Mouse (Mus musculus): ENCODE measurements around the gene Map3k13.
A peak's percentile ranks its signal among the peaks of the same experiment; 100 is the strongest.
"Not testable (repeated sequence)": the region's sequence is repeated elsewhere in the genome, so short reads cannot be mapped to it uniquely, and the experiment has no call there.

Map3k13 gene

DNA sequence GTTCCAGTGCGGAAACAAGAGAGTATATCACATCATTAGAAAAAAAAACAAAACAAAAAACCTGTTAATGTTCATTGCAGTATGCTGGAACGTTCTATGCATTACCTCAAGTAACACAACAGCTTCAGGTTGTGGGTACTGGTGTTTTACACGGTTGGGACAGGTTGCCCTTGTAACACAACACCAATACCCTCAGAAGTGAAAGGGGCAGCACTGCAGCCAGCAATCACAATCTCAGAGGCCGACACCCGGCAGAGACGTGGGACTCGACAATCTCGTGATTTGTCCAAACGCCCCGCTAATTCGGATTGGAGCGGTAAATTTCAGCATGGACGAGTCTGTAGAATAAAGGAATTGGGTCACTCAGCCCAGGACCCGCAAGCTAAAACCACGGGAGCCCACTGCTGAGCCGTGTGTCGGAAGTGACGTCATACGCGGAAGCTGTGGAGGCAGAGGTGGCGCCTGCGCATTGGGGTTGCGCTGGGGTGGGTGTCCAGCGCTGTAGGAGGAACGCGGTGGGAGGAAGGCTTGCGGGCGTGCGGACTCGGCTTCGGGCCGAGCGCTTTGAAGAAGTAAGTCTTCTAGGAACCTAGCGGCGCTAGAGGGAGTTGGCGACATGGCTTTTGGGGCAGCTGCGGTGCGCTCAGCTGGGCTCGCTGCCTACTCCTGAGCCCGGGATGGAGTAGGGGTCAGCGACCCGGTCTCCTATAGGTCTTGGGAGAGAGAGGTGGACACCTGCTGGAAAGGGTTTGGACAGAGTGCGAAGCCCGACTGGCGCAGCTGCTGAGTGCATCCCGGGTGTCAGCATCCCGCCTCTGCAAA, at the start of gene Map3k13:
TSS of gene Map3k13 (plus strand) at position 472 of the 822 bp plus-strand sequence.
- DNase-seq (ENCODE audit: low spot score), result peak; percentile 91

DNA sequence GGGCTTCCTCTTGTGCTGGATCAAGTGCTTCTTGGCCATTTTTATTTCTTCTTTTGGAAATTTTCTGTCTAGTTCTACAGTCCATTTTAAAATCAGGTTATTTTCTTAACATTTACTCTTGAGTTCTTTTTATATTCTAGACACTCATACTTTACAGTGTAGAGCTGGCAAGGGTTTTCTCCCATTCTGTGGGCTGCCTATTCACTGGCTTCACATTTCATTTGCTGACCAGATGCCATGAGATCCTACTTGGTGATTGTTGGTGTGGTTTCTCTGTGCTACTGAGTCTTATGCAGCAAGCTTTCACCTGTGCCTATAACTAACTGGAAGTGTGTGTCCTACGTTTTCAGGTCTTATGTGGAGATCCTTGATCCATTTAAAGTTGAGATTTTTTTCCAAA, 35.7 kb upstream of the Map3k13 start:
- no peak for DNase-seq (ENCODE audit: low spot score)

GRCm38 (mm10) chr16:21768255-21768654, 25.9 kb upstream of the Map3k13 start:
- DNase-seq (ENCODE audit: low spot score), result no peak

DNA sequence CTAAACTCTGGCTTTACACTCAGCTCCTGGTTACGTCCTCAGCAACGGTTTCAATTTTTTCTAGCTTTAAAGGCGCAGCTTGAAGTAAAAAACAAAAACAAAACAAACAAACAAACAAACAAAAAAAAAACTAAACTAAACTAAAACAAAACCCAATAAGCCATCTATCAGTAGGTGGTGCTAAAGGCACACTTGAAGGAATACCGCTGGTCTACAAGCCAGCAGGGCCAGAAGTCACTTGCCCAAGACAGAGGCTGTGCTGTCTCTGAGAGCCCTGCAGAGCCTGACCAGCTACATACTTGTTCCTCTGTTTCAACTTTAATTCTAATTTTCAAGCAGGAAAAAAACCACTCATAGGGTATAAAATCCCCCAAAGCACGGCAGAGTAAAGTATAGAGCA, 24.5 kb upstream of the Map3k13 start:
- DNase-seq (ENCODE audit: low spot score), result no peak

DNA sequence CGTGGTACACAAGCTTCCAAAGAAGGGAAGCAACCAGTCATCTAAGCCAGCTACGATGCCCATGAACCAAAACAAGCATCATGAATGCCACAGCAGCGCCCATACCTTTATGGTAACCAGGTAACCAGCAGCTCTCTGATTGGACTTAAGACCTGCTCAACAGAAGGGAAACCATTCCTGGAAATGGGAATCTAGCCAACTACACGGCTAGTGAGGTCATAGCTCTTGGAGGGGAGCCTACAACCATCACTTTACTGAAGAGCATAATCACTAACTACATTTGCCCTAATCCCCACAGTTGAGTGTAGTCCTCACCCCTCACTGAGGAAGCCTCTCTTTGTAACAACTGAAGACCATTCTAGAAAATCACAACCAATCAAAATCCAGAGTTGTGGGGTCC, 19.4 kb upstream of the Map3k13 start:
- no peak for DNase-seq (ENCODE audit: low spot score)

GRCm38 (mm10) chr16:21778293-21778866, 15.8 kb upstream of the Map3k13 start:
- no peak for DNase-seq (ENCODE audit: low spot score)

DNA sequence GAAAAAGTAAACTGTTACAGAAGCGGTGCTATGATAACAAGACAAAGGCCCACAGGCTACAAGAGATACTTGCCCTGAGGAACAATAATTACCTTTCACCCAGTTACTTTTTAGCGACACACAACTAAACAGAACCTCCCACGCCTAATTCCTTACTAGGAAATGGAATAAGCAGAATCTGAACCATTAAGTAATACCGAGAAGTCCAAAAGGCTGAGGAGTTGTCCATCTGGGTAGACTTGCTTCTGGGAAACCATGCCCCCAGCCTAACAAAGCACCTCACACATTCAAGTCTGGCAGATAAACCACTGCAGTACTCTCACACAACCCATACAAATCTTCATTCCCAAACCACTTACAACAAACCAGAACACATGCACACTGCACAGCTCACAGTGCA, 15.0 kb upstream of the Map3k13 start:
- DNase-seq (ENCODE audit: low spot score), result no peak

- DNase-seq (ENCODE audit: low spot score), result no peak
Observed at GRCm38 (mm10) chr16:21781277-21781676, 12.9 kb upstream of the Map3k13 start.

DNA sequence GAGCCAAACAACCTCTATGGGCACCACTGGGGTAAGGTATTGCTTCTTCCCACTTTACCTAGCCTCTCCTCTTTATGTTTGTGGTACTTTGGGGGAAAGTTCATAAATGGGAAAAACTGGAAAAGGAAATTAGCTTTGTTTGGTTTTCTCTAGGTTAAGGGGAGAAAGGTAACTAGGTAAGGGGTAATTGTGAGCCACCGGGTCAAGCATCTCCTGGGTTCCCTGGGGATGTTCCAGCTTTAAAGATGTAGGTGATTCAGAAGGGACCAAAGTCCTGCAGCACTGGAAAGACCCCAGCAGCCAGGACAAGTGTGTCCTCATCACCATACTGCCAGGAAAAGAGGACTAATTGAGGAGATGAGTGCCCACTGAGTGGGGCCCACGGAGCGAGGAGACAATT, 12.3 kb upstream of the Map3k13 start:
- no peak for DNase-seq (ENCODE audit: low spot score)

- no peak for DNase-seq (ENCODE audit: low spot score)
Observed at GRCm38 (mm10) chr16:21782807-21783206, 11.3 kb upstream of the Map3k13 start.

DNA sequence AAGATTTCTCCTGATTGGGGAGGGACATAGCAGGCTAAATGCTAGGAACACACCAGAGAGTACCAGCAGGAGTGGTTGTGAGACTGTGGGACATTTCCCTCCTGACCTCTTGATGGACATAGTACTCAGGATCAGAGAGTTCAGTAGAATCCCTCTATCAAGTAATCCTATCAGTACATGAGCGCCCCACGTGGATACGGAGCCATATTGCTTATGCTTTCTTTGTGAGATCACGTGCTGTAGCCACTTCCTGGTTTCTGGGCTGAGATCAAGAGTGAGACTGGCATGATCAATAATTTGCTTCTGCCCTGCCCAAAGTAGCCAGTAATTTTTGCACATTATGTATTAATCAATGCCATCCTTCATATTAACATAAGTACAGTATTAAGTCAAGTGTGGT, 9.1 kb upstream of the Map3k13 start:
- DNase-seq (ENCODE audit: low spot score), result no peak

DNA sequence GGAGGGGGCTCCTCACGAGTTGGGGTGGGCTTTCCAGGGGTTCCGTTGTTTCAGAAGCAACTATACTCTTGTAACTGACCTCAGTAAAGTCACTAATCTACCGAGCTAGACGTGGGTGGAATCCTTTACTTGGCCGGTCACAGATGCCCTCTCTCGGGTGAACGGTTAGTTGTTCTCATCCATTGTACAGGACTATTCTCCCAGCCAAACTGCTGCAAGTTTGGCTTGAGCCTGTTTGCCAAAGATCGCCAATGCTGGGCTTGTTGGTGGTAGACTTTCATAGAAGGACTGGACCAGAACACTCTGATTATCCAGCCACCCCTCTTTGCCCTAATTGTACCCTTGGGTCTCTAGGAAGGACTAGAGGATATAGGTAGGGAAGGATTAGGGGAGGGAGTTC, 7.8 kb upstream of the Map3k13 start:
- no peak for DNase-seq (ENCODE audit: low spot score)

DNA sequence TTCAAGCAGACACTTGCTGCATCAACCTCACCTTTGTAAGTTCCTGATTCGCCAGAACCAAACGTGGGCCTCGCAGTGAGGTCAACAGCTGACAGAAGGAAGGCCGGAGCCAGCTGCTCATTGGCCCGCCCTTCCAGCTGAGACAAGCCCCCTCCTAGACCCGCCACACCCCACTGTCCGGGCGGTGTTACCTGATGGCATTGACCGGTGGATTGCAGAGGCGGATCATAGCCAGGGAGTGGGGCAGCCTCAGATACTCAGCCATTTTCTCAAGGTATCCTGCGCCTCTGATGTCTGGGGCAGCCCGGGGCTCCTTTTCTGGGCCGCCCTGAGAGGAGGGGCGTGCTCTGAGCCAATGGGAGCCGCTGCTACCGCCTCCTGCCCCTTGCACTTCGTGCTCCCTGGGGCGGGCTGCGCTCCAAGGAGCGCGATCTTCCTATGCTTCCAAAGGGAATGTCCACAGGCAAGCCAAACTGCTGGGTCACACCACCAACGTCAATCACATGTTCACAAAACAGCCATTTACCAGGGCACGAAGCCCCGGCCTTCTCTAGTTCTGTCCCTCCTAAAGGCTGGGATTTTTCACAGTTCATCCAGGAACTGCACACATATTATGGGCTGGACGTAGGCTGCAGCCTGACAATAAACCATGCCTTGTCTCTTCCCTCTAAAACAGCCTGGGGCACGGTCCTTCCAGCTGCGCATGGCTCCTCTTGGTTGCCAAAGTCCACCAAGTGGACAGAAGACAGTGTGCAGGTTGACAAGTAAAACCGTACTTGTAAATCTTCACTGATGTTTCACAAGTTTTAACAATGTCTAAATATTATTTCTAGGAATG, 6.4 kb upstream of the Map3k13 start, which contains the start of gene Ehhadh:
TSS of gene Ehhadh (minus strand) at position 292 of the 838 bp plus-strand sequence.
- DNase-seq (ENCODE audit: low spot score), result peak; percentile 45

- no peak for DNase-seq (ENCODE audit: low spot score)
Observed at GRCm38 (mm10) chr16:21788581-21788980, 5.6 kb upstream of the Map3k13 start.

DNA sequence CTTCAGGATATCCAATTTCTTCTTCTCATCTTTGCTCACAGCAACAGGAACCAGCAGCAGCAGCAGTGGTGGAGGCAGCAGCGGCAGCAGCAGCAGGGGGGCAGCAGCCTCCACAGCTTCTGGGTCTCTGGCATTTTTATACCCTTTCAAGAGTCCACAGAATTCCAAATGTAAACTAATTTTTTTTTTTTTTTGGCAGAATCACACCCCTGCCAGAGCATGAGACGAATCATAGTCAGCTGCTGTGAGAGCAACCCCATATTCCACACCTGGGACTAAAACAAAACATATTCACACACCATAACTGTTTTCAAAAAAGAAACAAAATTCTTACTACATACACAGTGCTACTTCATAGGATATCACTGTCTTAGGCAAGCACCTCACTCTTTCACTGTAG, 5.0 kb upstream of the Map3k13 start:
- no peak for DNase-seq (ENCODE audit: low spot score)

- no peak for DNase-seq (ENCODE audit: low spot score)
Observed at GRCm38 (mm10) chr16:21790469-21790868, 3.7 kb upstream of the Map3k13 start.

- no peak for DNase-seq (ENCODE audit: low spot score)
Observed at GRCm38 (mm10) chr16:21791779-21792178, 2.4 kb upstream of the Map3k13 start.

GRCm38 (mm10) chr16:21793080-21793810, 901 bp upstream of the Map3k13 start:
- not testable (repeated sequence) for DNase-seq (ENCODE audit: low spot score)

DNA sequence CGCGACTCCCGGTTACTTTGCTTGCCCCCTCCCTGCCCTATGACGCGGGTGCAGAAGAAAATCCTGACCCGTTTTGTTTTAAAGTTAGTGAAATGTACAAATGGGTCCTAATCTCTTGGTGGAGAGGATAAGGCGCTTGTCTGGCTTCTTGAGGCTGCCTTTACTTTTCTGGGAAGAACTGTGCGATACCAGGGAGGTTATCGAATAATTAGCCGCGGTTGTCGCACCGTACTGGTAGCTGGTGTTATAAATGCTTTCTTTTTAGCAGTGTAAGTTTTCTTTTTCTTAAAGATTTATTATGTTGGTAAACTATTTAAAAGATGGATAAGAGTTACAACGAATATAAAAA, 525 bp downstream of the Map3k13 start:
- no peak for DNase-seq (ENCODE audit: low spot score)

GRCm38 (mm10) chr16:21795071-21795470, 925 bp downstream of the Map3k13 start:
- no peak for DNase-seq (ENCODE audit: low spot score)

DNA sequence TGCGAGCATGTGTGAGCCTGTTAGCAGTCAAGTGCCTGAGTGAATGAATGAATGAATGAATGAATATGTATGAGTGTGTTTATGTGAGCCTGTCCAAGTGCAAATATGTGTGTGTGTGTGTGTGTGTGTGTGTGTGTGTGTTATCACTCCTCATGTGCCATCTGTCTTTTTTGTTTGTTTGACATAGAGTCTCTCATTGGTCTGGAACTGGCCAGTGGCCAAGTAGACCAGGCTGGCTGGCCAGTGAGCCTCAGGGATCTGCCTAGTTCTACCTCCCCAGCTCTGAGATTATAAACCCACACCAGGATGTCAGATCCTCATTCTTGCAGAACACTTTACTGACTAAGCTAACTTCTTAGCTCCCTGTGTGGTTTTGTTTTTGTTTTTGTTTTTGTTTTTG, 10.1 kb downstream of the Map3k13 start:
- no peak for DNase-seq (ENCODE audit: low spot score)

DNA sequence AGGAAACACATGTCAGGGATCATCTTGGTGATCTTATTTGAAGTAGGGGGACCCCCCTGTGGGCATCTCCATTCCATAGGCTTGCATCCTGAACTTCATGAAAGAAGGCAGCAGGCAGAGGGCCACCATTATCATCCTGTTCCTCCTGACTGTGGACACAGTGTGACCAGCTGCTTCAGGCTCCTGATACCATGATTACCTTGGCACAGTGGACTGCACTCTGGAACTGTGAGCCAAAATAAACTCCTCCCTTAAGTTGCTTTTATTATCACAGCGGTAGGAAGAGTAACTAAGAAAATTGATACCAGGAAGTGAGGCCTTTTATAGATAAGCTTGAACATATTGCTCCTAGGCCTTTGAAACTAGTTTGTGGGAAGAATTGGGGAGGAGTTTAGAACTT, 12.7 kb downstream of the Map3k13 start:
- no peak for DNase-seq (ENCODE audit: low spot score)

Measured in ovary, postnatal 10 days (tissue).